Mouse (Mus musculus): Measurements from ENCODE around the gene Pth2. TPM values are rescaled to one million over a fixed set of nuclear protein-coding genes. Genes with fewer than 3 reads are reported as not detected.

Gene Pth2
- total RNA-seq (2014; rRNA removed; ENCODE audit: low replicate concordance) (not detected in 2 replicates), polyA plus RNA-seq (2015; fragmentation: Nextera tagmentation; extraction: Ambion mirVana) (not detected in 2 replicates)

- no peak within 1 kb of the TSS for H3K9ac ChIP-seq (replicated peaks; ENCODE audit: low read depth, low read length)
- no peaks in the 10 kb centered on the region for H3K36me3 ChIP-seq (replicated peaks; ENCODE audit: control insufficient read depth, insufficient read depth, low read length)
- ATAC-seq (ENCODE audit: insufficient read depth, low read depth) (no peak), DNase-seq (ENCODE audit: low spot score) (no peak)
- H3K4me2 ChIP-seq (ENCODE audit: low read depth, low read length): peak within 1 kb of the TSS; percentile 60
- H3K4me1 ChIP-seq (ENCODE audit: control insufficient read depth, insufficient read depth): 0 out of 2 replicates have a peak, but pooled peaks cover 7% of the 10 kb centered on the region
- 24% methylated on average over 20 of the region's 20 CpGs for WGBS
- no peak within 1 kb of the TSS for H3K27ac ChIP-seq (ENCODE audit: low read depth)
- peak within 1 kb of the TSS; percentile 31 for H3K4me3 ChIP-seq (ENCODE audit: low read depth, low read length)
- TF ChIP-seq EP300 (IDR thresholded peaks at IDR 0.05; ENCODE audit: low read depth): no peak
- no peak for TF ChIP-seq CTCF (IDR thresholded peaks at IDR 0.05; ENCODE audit: low read depth)
- peaks cover 100% of the 10 kb centered on the region for H3K27me3 ChIP-seq (ENCODE audit: control insufficient read depth, insufficient read depth, low read length)
- no peaks in the 10 kb centered on the region for H3K9me3 ChIP-seq (replicated peaks; ENCODE audit: control insufficient read depth, low read length)
Observed at GRCm38 (mm10) chr7:45180896-45181477, at the start of gene Pth2. Gene Pth2, plus strand, starts transcription at chr7:45180995.

- no peaks in the 10 kb centered on the region for H3K27me3 ChIP-seq (ENCODE audit: control insufficient read depth, insufficient read depth, low read length)
- no peak overlapping the region; the same call in 1 of the 2 replicates for H3K9ac ChIP-seq (replicated peaks; ENCODE audit: low read depth, low read length)
- DNase-seq (ENCODE audit: low spot score) (no peak), ATAC-seq (ENCODE audit: insufficient read depth, low read depth) (no peak)
- TF ChIP-seq EP300 (IDR thresholded peaks at IDR 0.05; ENCODE audit: low read depth) (no peak), CTCF (IDR thresholded peaks at IDR 0.05; ENCODE audit: low read depth) (no peak)
- no peak overlapping the region for H3K27ac ChIP-seq (ENCODE audit: low read depth)
- no peak overlapping the region for H3K4me3 ChIP-seq (ENCODE audit: low read depth, low read length)
- H3K36me3 ChIP-seq (replicated peaks; ENCODE audit: control insufficient read depth, insufficient read depth, low read length): peaks cover 4% of the 10 kb centered on the region
- H3K4me1 ChIP-seq (ENCODE audit: control insufficient read depth, insufficient read depth): peaks cover 18% of the 10 kb centered on the region
- no peaks in the 10 kb centered on the region for H3K9me3 ChIP-seq (replicated peaks; ENCODE audit: control insufficient read depth, low read length)
- WGBS: 55% methylated on average over 11 of the region's 11 CpGs
- no peak overlapping the region for H3K4me2 ChIP-seq (ENCODE audit: low read depth, low read length)
Observed at GRCm38 (mm10) chr7:45131850-45132249, 48.9 kb upstream of the Pth2 start.

GRCm38 (mm10) chr7:45133446-45134159 lies 47.2 kb upstream of the Pth2 start:
- DNase-seq (ENCODE audit: low spot score): no peak
- no peaks in the 10 kb centered on the region for H3K27me3 ChIP-seq (ENCODE audit: control insufficient read depth, insufficient read depth, low read length)
- WGBS: 82% methylated on average over 8 of the region's 8 CpGs

GRCm38 (mm10) chr7:45134544-45135026 lies 46.2 kb upstream of the Pth2 start:
- Histone ChIP-seq H3K4me1 (ENCODE audit: control insufficient read depth, insufficient read depth) (0 out of 2 replicates have a peak, but pooled peaks cover 4% of the 10 kb centered on the region), H3K9ac (replicated peaks; ENCODE audit: low read depth, low read length) (no peak overlapping the region), H3K27me3 (ENCODE audit: control insufficient read depth, insufficient read depth, low read length) (no peaks in the 10 kb centered on the region), H3K4me3 (ENCODE audit: low read depth, low read length) (no peak overlapping the region), H3K36me3 (replicated peaks; ENCODE audit: control insufficient read depth, insufficient read depth, low read length) (no peaks in the 10 kb centered on the region), H3K9me3 (replicated peaks; ENCODE audit: control insufficient read depth, low read length) (no peaks in the 10 kb centered on the region), H3K27ac (ENCODE audit: low read depth) (no peak overlapping the region), H3K4me2 (ENCODE audit: low read depth, low read length) (no peak overlapping the region)
- TF ChIP-seq CTCF (IDR thresholded peaks at IDR 0.05; ENCODE audit: low read depth) (no peak), EP300 (IDR thresholded peaks at IDR 0.05; ENCODE audit: low read depth) (no peak)
- ATAC-seq (ENCODE audit: insufficient read depth, low read depth) (no peak), DNase-seq (ENCODE audit: low spot score) (no peak)
- 21% methylated on average over 12 of the region's 12 CpGs for WGBS

More at GRCm38 (mm10) chr7:45133446-45134159, 47.2 kb upstream of the Pth2 start:
- no peaks in the 10 kb centered on the region for H3K36me3 ChIP-seq (replicated peaks; ENCODE audit: control insufficient read depth, insufficient read depth, low read length)
- 0 out of 2 replicates have a peak, but pooled peaks cover 8% of the 10 kb centered on the region for H3K4me1 ChIP-seq (ENCODE audit: control insufficient read depth, insufficient read depth)
- ATAC-seq (ENCODE audit: insufficient read depth, low read depth): no peak
- no peaks in the 10 kb centered on the region for H3K9me3 ChIP-seq (replicated peaks; ENCODE audit: control insufficient read depth, low read length)
- no peak overlapping the region for H3K4me3 ChIP-seq (ENCODE audit: low read depth, low read length)
- no peak overlapping the region for H3K9ac ChIP-seq (replicated peaks; ENCODE audit: low read depth, low read length)
- no peak overlapping the region for H3K4me2 ChIP-seq (ENCODE audit: low read depth, low read length)
- TF ChIP-seq EP300 (IDR thresholded peaks at IDR 0.05; ENCODE audit: low read depth) (no peak), CTCF (IDR thresholded peaks at IDR 0.05; ENCODE audit: low read depth) (0 out of 2 replicates have a peak, but pooled peaks have one; percentile 8)
- H3K27ac ChIP-seq (ENCODE audit: low read depth): no peak overlapping the region

- no peak for DNase-seq (ENCODE audit: low spot score)
- WGBS: 71% methylated on average over 3 of the region's 3 CpGs
Observed at GRCm38 (mm10) chr7:45135370-45135769, 45.4 kb upstream of the Pth2 start.

More at GRCm38 (mm10) chr7:45135370-45135769, 45.4 kb upstream of the Pth2 start:
- Histone ChIP-seq H3K4me2 (ENCODE audit: low read depth, low read length) (peak overlapping the region; percentile 79; the same call in 1 of the 2 replicates), H3K27ac (ENCODE audit: low read depth) (no peak overlapping the region), H3K27me3 (ENCODE audit: control insufficient read depth, insufficient read depth, low read length) (no peaks in the 10 kb centered on the region), H3K4me1 (ENCODE audit: control insufficient read depth, insufficient read depth) (no peaks in the 10 kb centered on the region; the same call in 1 of the 2 replicates), H3K36me3 (replicated peaks; ENCODE audit: control insufficient read depth, insufficient read depth, low read length) (no peaks in the 10 kb centered on the region), H3K9ac (replicated peaks; ENCODE audit: low read depth, low read length) (no peak overlapping the region), H3K9me3 (replicated peaks; ENCODE audit: control insufficient read depth, low read length) (no peaks in the 10 kb centered on the region), H3K4me3 (ENCODE audit: low read depth, low read length) (peak overlapping the region; percentile 61; the same call in 1 of the 2 replicates)
- TF ChIP-seq EP300 (IDR thresholded peaks at IDR 0.05; ENCODE audit: low read depth): no peak
- no peak for TF ChIP-seq CTCF (IDR thresholded peaks at IDR 0.05; ENCODE audit: low read depth)
- ATAC-seq (ENCODE audit: insufficient read depth, low read depth): no peak

Measured in heart, postnatal 0 days (tissue).